Mouse (Mus musculus): Measurements from ENCODE around the gene Phf2.

Gene Phf2

DNA sequence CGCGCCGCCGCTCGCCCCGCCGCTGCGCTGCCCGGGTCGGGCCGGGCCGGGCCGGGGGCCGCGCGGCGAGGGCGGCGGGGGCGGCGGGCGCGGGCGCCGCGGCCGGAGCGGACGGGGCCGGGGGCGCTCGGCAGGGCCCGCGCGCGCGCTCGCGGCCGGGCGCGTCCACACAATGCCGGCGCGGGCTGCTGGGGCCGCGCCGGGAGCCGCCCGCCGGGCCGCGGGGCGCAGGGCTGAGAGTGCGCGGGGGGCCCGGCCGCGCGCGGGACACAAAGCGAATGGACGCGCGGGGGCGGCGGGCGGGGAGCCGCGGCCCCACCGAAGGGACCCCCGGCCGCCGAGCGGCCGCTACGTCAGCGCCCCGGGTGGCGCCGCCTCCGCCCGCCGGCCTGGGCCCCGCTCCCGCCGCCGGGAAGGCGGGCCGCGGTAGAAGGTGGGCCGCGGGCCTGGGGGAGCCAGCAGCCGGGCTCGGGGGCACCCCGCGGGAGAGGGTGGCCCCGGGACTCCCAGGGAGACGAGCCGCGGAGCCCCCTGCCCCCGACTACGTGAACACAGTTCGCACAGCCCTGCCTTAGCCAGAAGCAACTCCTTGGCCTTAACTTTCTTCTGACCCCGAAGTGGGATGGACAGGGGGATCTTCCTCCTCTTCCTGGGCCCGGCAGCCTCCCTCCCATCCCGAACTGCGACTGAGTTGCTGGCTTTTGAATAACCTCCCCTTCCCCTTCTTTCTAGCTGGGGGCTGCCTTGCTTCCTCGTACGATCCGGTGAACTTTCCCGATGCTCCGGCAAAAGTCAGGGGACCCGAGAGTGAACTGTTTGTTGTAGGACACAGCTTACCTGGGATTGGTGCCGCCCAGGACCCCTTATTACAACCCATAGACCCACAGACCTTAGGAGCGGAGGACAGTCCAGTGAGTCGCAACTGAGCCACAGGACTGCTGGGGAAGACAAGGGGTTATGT is at the start of gene Phf2:
Gene Phf2 (minus strand): TSS at position 349 of the 961 bp plus-strand sequence.
- no peak for DNase-seq (ENCODE audit: low spot score)

DNA sequence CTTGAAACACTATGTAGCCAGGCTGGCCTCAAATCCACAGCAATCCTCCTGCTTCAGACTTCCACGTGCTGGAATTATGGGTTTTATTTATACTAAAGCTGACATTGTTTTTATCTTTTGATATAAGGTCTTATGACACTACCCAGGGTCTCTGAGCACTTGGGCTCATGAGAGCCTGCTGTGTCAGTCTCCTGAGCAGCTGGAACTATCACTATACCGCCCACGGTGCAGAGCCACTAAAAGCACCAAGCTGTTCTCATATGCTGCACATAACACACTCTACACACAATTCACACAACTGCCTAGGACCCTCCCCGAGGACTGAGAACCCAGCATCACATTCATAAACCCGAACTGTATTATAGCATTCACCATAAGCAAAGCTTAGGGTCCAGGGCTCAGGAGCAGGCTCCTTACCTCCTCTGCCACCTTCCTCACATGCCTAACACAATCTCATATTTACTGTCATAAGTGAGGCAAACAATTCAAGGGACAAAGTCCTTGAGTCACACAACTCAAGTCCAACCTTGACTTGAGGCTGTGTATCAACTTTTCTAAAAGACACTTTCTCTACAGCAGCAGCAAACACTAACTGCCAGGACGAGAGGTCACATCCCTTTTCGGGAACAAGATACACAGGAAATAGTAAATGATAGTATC is 49.0 kb upstream of the Phf2 start:
- DNase-seq (ENCODE audit: low spot score): no peak

DNA sequence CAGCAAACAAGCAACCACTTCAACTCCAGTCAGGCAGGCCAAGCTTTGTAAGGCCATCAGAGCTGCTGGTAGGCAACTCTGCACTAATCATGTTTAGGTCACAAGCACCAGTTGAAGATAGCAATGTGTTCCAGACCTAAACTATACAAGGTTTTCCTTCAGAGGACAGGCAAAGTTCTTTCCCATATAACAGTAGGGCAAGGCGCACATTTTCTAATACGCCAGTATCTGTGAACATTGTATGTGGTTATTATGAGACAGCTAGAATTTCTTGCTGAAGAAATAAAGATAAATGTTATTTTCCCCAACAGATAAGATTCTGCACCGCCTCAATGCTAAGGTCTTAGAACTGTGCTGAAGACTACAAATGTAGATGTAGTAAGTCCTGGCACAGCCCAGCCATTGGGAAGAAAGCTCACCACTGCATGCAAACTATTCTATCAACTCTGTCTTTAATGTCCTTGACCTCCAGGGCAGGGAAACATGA is 46.2 kb upstream of the Phf2 start:
- DNase-seq (ENCODE audit: low spot score): no peak

DNA sequence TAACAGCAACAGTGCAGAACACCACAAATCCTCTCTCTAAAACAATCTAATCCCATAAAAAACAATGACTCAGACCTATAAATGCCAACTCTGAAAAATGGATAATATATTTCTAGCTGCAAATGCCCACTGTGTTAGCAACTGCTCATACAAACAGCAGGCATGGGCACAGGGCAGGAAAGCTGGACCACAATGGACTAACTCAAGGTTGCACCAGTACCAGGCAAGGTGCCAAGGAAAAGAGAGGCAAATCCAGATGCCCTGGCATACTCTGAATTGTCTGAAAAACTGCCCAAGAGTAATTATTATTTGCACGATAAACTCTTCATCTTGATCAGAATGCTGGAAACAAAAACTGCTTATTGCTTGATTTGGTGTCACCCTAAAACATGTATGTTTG is 42.8 kb upstream of the Phf2 start:
- no peak for DNase-seq (ENCODE audit: low spot score)

DNA sequence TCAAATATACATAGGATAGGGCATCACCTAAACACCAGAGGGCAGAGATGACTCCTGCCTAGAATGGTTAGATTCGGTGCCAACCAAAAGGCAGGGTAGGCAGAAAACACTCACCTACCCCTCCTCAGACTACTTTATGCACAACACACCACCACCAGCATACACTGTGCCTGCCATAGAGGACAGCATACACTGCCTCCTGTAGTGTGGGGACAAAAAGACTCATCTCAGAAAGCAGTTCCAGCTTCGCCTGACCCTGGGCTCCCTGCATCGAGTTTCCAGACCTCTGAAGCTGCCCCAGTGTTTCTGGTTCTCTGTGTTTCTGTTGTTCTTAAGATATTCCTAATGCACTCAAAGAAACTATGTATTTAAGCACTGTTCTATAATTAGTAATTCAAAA is 42.2 kb upstream of the Phf2 start:
- DNase-seq (ENCODE audit: low spot score): no peak

DNA sequence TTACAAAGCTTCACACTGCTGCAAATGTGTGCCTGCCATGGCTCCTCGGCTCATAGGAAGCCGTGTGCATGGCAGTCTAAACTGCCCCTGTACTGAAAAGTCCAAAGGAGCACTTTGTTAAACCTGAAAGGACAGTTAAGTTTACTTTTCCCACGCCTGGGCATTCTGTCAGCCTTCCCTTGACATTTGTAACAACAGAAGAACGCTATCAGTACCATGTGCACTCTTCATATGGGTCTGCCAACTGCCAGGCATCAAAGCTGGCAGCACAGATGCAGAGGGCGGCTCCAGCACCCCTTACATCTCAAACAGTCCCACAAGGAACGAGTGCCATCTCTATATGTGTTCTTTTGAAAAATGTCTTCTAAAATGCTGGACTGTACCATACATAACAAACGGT is 40.5 kb upstream of the Phf2 start:
- DNase-seq (ENCODE audit: low spot score): no peak

DNA sequence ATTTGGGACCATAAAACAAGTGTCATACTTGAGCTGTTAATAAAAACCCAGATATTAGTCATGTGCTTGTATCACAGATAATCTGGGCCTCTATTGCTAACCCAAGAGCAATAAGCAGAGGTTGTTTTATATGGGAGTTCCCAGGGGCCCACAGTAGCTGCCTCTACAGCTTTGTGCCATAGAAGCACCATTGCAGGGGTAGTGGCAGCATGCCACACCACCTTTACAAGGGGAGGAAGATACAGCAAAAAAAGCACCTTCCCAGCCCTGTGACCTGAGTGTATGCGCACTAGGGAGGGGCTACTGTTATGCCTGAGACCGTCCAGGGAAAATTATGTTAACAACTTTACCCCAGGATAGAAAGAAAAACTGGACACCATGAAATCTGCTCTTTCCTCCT is 34.5 kb upstream of the Phf2 start:
- no peak for DNase-seq (ENCODE audit: low spot score)

DNA sequence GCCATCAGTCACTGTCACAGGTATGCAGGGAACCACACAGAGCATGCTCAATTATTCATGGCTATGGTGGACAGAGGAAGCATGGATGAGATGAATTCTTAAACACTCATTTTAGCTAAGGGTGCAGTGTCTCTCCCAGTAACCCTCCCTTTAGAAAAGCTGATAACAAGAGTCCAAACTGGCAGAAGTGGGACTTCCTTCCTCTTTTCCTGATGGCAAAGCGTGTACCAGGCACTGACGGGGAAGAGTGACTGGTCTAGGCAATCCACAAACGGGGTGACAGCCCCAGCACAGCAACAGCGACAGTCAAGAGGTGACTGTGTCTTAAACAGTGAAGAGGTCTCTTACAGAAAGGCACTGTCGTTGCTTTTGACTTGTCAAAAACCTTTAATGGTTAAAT is 24.5 kb upstream of the Phf2 start:
- DNase-seq (ENCODE audit: low spot score): no peak

DNA sequence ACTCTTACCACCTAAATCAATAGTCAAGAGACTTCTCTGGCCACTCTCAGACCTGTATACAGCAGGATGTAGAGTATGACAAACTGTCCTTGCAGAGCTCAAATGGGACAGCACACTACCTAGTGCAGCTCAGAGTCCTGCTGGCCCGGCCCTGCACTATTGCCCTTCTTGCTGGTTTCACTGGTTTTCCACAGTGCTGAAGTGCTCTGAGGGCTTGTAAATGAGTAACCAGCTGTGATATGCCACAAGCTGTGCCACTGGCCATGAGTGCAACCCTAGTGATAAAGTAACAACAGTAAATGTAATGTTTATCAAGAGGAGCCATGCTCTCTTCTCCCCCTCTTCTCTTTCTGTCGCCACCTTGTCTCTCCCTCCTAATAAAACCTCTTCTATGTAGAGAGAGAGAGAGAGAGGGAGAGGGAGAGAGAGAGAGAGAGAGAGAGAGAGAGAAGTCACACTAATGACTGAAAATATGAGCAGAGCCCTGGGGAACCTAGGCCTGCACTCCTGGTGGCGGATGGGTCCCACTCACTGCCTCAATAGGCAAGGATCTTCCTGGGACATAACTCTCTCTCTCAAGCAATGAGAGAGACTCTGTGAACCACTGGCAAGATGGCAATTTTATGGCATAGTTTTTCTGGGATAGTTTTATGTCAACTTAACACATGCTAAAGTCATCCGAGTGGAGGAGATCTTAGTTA is 19.5 kb upstream of the Phf2 start:
- no peak for DNase-seq (ENCODE audit: low spot score)

DNA sequence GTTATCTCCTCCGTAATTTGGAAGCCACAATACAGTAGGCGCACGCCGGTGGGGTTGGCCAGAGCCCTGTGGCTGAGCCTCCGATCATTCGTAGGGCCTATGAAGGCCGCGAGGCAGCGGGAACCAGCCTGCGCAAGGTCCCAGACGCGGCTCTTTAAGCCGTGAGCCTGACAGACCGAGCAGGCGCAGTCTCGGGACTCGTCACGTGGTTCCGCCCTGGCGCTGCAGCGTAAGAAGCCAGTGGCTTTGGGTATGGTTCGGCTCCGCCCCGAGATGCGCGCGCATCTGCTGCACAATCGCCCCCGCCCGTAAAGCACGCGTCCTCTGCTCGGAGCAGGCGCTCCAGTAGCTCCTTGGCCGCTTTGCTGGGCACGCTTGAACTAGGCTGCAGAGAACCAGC is 7.6 kb upstream of the Phf2 start:
- peak; percentile 94 for DNase-seq (ENCODE audit: low spot score)

DNA sequence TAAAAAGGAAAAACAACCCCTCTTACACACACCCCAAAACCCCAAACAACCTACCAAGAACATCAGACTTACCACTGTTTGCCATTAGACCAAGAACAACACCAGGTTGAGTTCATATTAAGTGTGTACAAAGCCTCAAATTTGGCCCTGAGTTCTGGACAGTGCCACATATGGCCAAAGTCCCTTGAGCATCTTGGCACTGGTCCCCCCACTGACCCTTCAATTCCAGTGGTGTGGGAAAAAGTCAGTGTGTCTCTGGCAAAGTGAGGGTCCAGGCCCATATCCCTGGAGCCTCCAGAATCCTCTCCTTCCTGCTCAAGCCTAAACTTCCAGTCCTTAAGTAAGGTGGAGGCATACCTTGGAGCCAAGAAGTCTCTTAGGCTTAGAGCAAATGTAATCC is 6.9 kb upstream of the Phf2 start:
- DNase-seq (ENCODE audit: low spot score): no peak

DNA sequence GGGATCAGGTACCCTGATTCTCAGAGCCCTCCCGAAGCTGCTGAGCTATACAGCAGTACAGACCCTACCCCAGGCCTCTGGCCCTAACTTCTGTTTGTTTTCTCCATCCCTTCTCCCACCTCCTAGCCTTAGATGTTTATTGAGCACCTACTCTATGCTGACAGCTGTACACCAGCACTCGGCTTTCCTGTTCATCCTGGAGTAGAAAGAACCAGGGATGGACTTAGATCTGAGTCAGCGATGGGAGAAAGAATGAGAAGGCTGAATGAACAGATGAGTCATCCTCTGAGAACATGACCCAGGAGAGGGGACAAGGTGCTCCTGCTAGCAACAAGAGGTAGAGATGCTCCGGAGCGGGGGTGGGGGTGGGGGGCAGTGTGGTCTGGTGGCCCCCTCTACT is 1.8 kb upstream of the Phf2 start:
- DNase-seq (ENCODE audit: low spot score): no peak

DNA sequence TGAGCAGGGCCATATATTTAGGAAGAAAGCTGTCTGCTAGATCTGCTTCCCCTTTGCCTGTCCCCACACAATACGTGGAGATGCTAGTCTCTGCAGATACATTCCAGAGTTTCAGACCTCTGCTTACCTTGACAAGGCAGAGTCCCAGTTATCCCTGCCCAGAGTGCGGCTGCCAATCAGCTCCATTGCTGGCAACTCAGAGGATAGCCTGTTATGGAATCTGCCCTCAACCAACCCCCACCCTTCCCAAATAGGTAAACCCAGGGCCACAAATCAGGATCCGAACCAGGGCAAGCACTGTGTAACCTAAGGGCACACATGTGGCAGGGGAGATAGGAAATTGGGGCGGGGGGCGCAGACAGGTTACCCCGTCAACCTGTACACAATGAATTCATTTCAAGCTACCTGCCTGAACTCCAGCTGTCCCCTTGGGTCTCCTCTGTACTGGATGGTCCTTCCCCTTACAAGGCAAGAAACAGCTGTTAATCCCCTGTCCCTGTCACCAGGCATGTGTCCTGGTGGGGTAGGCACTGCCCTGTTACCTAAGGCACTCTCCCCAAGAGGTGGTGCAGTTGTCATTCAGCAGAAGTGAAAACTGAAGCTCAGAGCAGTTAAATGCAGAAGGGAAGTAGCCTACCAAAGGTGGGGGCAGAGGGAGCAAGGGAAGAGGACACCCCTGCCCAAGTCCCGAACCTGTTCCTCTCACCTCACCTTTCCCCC is 1.1 kb upstream of the Phf2 start:
- no peak for DNase-seq (ENCODE audit: low spot score)

DNA sequence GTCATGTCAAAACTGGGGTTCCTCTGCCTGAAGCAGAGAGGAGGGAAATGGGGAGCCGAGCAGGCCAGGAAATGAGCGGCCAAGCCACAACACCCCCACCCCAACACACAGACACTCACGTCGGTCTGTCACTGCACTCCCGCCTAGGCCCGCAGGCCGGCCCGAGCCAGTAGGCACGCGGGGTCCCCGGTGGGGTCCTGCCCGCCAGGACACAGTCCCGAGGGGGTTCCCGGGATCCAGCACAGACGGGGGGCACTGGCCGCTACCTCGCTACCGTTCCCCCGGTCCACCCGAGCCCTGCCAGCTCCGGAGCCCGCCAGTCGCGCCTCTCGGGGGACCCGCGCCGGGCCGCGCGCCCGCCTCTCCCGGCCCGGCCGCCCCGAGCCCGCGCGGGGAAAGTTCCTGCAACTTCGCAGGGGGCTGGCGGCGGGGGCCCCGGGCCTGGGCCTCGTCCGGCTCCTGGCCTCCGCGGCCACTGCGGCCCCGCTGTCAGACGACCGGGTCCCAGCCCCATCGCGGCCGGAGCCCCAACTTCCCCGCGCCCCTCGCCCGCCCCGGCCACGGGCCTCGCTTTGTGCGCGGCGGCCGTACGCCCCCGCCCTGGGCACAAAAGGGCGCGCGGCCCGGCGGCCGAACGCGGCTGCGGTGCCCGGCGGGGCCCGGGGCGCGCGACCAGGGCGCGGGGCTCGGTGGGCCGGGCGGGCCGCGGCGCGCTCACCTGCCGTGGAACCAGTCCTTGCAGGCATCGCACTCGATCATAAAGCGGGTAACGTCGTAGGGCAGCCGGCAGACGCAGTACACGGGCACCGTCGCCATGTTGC is 759 bp downstream of the Phf2 start:
- DNase-seq (ENCODE audit: low spot score): no peak

DNA sequence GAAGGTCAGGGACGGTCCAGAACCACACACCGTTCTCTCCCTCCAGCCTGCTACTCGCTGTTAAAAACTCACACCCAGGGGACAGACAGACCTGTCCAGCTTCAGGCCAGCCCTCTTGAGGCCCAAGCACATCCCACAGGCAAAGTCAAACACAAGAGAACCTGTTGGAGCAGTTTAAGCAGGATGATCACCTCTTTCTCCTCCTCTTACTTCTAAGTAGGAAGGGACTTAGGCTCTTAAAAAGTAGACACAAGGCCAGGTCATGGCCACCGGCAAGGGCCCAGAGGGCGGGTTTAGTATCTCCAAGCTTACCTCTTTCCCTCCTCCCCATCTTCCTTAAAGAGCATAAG is 1.3 kb downstream of the Phf2 start:
- DNase-seq (ENCODE audit: low spot score): no peak

DNA sequence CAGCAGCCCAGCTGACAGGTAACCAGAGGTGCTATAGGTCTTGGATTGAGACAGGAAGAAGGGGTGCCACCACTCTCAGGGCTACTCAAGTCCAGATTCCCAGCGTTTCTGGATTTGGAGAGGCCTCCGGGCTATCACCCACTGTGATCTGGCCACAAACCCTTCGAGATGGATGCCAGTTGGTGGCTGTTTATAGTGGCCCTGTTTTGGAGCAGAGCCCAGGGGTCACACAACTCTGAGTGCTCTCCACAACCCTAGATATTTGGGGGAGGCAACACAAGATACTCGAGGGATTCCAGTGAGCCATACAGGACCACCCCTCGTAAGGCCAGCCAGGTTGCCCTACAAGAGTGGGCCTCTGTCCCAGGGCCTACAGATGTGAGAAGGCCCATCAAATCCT is 1.8 kb downstream of the Phf2 start:
- DNase-seq (ENCODE audit: low spot score): no peak

DNA sequence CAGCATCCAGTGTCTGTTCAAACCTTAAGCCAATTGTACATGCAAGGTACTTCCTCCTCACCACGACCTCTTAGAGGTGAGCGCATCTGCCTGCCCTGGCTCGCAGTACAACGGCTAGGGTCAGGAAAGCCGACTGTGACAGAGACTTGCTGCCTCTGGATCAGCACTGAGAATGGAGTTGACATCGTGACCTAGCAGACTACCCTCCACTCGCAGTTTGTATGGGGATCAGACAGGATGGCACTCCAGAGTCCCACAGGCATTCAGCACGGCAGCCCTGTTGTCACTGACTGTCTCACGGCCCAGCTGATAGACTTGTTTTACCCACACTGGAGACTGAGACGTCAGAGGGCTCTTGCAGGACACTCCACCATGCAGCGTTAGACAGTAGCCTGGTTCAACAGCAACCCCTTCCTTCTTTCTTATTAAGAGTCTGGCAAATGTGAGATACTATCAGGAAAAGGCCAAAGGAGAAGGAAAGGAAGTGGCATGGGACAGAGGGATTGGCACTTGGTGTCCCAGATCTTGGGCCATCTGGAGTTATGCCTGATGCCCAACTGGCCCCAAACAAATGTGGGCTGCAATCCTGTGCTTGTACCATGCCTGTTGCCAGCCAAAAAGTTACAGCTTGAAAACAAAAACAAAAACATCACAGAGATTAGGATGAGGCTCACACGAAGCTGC is 6.1 kb downstream of the Phf2 start:
- DNase-seq (ENCODE audit: low spot score): no peak

DNA sequence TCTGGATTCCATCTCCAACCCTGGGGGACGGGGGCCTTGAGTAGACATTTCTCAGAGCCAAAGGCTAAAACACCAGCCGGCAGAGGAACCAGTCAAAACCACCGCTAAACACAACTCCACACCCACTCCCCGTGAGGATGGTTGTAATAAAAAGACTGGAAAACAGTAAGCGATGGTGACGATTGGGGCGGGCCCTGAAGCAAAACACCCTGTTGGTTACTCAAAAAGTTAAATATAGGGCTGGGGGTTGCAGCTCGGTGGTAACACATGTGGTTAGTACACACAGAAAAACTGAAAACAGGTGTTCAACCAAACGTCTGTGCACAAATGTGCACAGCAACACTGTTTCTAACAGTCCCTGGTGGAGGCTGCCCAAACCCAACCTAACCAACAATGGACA is 7.4 kb downstream of the Phf2 start:
- no peak for DNase-seq (ENCODE audit: low spot score)

DNA sequence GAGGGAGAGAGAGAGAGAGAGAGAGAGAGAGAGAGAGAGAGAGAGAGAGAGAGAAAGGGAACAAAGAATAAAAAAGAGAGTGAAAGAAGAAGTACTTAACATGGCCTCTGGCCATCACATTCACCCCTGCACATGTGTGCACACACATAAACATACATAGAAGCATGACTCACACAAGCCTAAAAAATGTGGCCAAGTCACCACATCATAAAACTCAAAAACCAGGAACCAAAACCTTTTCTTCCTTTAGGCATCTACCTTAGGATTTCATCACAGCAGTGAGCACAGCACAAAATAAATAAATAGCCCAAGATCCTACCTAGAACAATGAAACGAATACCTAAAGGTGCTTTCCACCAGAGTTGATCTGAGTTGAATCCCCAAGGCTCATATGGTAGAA is 9.0 kb downstream of the Phf2 start:
- no peak for DNase-seq (ENCODE audit: low spot score)

DNA sequence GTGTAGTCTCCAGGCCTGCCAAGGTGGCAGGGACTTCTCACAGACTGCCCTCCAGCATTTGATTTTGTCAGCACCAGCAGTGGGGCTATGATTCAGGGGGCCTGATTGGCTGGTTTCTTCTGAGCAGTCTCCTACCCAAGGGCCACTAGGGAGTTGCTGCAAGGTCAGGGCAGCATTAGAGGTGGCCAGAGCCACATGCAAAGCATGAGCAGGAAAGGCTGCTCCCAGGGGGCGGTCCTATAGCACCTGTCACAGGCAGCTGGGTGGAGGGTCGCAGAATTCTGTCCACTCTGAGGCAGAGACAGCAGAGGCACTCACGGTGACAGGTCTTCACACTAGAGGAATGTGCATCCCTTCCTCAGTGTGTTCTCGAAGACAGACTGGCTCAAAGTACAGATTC is 12.1 kb downstream of the Phf2 start:
- no peak for DNase-seq (ENCODE audit: low spot score)

DNA sequence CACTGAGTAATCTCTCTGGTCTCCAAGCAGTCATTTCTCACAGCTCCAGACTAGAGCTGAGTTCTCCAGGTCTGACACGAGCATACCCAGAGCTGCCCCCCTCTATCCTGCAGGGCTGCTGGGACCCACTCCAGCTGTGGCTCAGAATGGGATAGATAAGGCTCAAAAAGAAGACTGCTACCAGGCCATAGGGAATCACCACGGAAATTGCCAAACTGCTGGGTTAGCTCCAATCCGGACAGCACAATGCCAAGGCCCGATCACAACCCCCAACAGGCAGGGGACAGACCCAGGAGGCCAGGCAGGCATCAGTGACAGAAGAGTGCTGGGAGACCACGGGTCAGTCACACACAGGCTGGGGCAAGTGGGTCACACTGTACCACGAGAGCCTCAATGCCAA is 12.9 kb downstream of the Phf2 start:
- DNase-seq (ENCODE audit: low spot score): no peak
